Mouse (Mus musculus) olfactory bulb, adult 2 months (tissue): ENCODE measurements around the gene Cad. TPM values are rescaled to one million over a fixed set of nuclear protein-coding genes. Genes with fewer than 3 reads are reported as not detected.

Source experiments
- H3K27ac ChIP-seq: fragments of 200-500 bp; 2 replicates; pipeline ENCODE4 v1.5.1; 2012; ENCODE audit warnings: low read depth, low read length; ENCODE audit not compliant: insufficient read depth
- H3K4me1 ChIP-seq: fragments of 200-500 bp; 2 replicates; pipeline ENCODE4 v1.6.1; 2012; ENCODE audit warnings: low read length; ENCODE audit not compliant: control insufficient read depth, insufficient read depth
- H3K4me3 ChIP-seq: fragments of 200-500 bp; 2 replicates; pipeline ENCODE4 v1.5.1; 2012; ENCODE audit warnings: mild to moderate bottlenecking, low read depth, low read length, moderate library complexity; ENCODE audit not compliant: insufficient read depth
- CTCF ChIP-seq: fragments of 200-500 bp; IDR thresholded peaks from 2 replicates; pipeline ENCODE4 v1.5.1; 2012; ENCODE audit warnings: low read depth, mild to moderate bottlenecking, low read length, moderate library complexity; ENCODE audit not compliant: insufficient read depth
- POLR2A ChIP-seq: fragments of 200-500 bp; IDR thresholded peaks from 2 replicates; pipeline ENCODE4 v1.6.1; 2012; ENCODE audit warnings: mild to moderate bottlenecking, low read depth, low read length, moderate library complexity; ENCODE audit not compliant: insufficient read depth
- whole genome bisulfite sequencing: fragments of 180-500 bp; shearing (Covaris S2); methylation state at CpG from one replicate; pipeline ENCODE4 v1.1.7; 2018; 5-methylcytosine and 5-hydroxymethylcytosine counted together
- polyA plus RNA-seq: library from polyadenylated mRNA; stranded (reverse); fragments of >200 nt; gene quantifications from 2 replicates; pipeline ENCODE4 v1.2.4, GENCODE M21; 2012; ENCODE audit warnings: low replicate concordance; ENCODE audit not compliant: missing spikeins, insufficient read depth, insufficient read length

The Cad gene
- polyA plus RNA-seq, 1 experiment, result not detected

GRCm38 (mm10) chr5:31082355-31082754 is 27.8 kb downstream of the Cad start:
- H3K4me1 ChIP-seq, result peaks cover 12% of the 10 kb centered on the region
- WGBS, result 20% methylated on average over 5 of the region's 5 CpGs
- H3K4me3 ChIP-seq, result no peak overlapping the region
- TF ChIP-seq CTCF (peak; percentile 43; the same call in 1 of the 2 replicates), POLR2A (no peak)
- H3K27ac ChIP-seq, result no peak overlapping the region

GRCm38 (mm10) chr5:31082935-31083625 is 28.5 kb downstream of the Cad start:
- WGBS, result 46% methylated on average over 12 of the region's 12 CpGs
- H3K4me3 ChIP-seq, result no peak overlapping the region
- no peak overlapping the region for H3K27ac ChIP-seq
- H3K4me1 ChIP-seq, result peaks cover 12% of the 10 kb centered on the region
- no peak for TF ChIP-seq POLR2A

- WGBS, result 11% methylated on average over 8 of the region's 8 CpGs
- no peak for TF ChIP-seq CTCF
- no peak for TF ChIP-seq POLR2A
- H3K4me1 ChIP-seq, result peaks cover 12% of the 10 kb centered on the region
- H3K27ac ChIP-seq, result no peak overlapping the region
- H3K4me3 ChIP-seq, result no peak overlapping the region
Observed at GRCm38 (mm10) chr5:31083949-31084348, 29.4 kb downstream of the Cad start.

GRCm38 (mm10) chr5:31086606-31087005 is 32.0 kb downstream of the Cad start:
- peaks cover 4% of the 10 kb centered on the region; the same call in 1 of the 2 replicates for H3K4me1 ChIP-seq
- H3K27ac ChIP-seq, result no peak overlapping the region

GRCm38 (mm10) chr5:31087131-31087530 is 32.6 kb downstream of the Cad start:
- 70% methylated on average over 2 of the region's 2 CpGs for WGBS
- Histone ChIP-seq H3K4me3 (no peak overlapping the region), H3K4me1 (peaks cover 4% of the 10 kb centered on the region; the same call in 1 of the 2 replicates), H3K27ac (no peak overlapping the region)
- no peak for TF ChIP-seq CTCF
- no peak for TF ChIP-seq POLR2A

More at GRCm38 (mm10) chr5:31086606-31087005, 32.0 kb downstream of the Cad start:
- TF ChIP-seq POLR2A (no peak), CTCF (no peak)
- WGBS, result 69% methylated on average over 7 of the region's 7 CpGs
- H3K4me3 ChIP-seq, result no peak overlapping the region

- 6% methylated on average over 53 of the region's 53 CpGs for WGBS
- Histone ChIP-seq H3K27ac (no peak overlapping the region), H3K4me3 (peak overlapping the region; percentile 36), H3K4me1 (peaks cover 39% of the 10 kb centered on the region)
- no peak for TF ChIP-seq CTCF
- no peak for TF ChIP-seq POLR2A
Observed at GRCm38 (mm10) chr5:31092231-31092975, 37.8 kb downstream of the Cad start.

GRCm38 (mm10) chr5:31093151-31094041 is 38.8 kb downstream of the Cad start:
- WGBS, result under 1% methylated on average over 54 of the region's 54 CpGs
- Histone ChIP-seq H3K4me3 (peak overlapping the region; percentile 36), H3K27ac (no peak overlapping the region), H3K4me1 (peaks cover 39% of the 10 kb centered on the region)
- TF ChIP-seq CTCF, result no peak

- Histone ChIP-seq H3K27ac (no peak overlapping the region), H3K4me3 (peak overlapping the region; percentile 32), H3K4me1 (peaks cover 39% of the 10 kb centered on the region)
- WGBS, result 3% methylated on average over 29 of the region's 29 CpGs
- TF ChIP-seq POLR2A (no peak), CTCF (no peak)
Observed at GRCm38 (mm10) chr5:31094100-31094798, 39.7 kb downstream of the Cad start.
